Mouse (Mus musculus) kidney, postnatal 36 days (tissue): ENCODE results near the gene Tmem131l.

ENCODE experiments used
- DNase-seq, 2 experiments: peaks; one replicate each; pipeline ENCODE4 v3.0.0; 2021 to 2022; ENCODE audit warnings: mixed read lengths in 2 of 2

Gene Tmem131l

GRCm38 (mm10) chr3:84005989-84006388 is 34.0 kb downstream of the Tmem131l start:
- no peak for DNase-seq

GRCm38 (mm10) chr3:84004330-84005090 is 35.5 kb downstream of the Tmem131l start:
- DNase-seq: no peak

- DNase-seq: no peak
These were observed 37.4 kb downstream of the Tmem131l start for GRCm38 (mm10) chr3:84002433-84003090.

GRCm38 (mm10) chr3:83997563-83997962 is 42.4 kb downstream of the Tmem131l start:
- no peak for DNase-seq

GRCm38 (mm10) chr3:83997036-83997435 is 42.9 kb downstream of the Tmem131l start:
- DNase-seq: no peak

- no peak for DNase-seq
These were observed 43.9 kb downstream of the Tmem131l start for GRCm38 (mm10) chr3:83996086-83996485.

GRCm38 (mm10) chr3:83995254-83995830 is 44.6 kb downstream of the Tmem131l start:
- DNase-seq: no peak

- DNase-seq: peak; percentile 45 to 51
These were observed 45.6 kb downstream of the Tmem131l start for GRCm38 (mm10) chr3:83994217-83994839.

GRCm38 (mm10) chr3:83993089-83993516 is 46.9 kb downstream of the Tmem131l start:
- DNase-seq: peak; percentile 23 to 54

GRCm38 (mm10) chr3:83991691-83992524 is 48.1 kb downstream of the Tmem131l start:
- DNase-seq: peak in 1 of 2 experiments; percentile 17

GRCm38 (mm10) chr3:83988214-83988613 is 51.8 kb downstream of the Tmem131l start:
- DNase-seq: no peak

GRCm38 (mm10) chr3:83987533-83988112 is 52.4 kb downstream of the Tmem131l start:
- no peak for DNase-seq

GRCm38 (mm10) chr3:83986740-83987139 is 53.2 kb downstream of the Tmem131l start:
- DNase-seq: no peak

- no peak for DNase-seq
These were observed 54.5 kb downstream of the Tmem131l start for GRCm38 (mm10) chr3:83985426-83985825.

GRCm38 (mm10) chr3:83984379-83984778 is 55.6 kb downstream of the Tmem131l start:
- DNase-seq: no peak

- no peak for DNase-seq
These were observed 57.2 kb downstream of the Tmem131l start for GRCm38 (mm10) chr3:83982821-83983220.

- no peak for DNase-seq
These were observed 59.6 kb downstream of the Tmem131l start for GRCm38 (mm10) chr3:83980231-83980872.

- no peak for DNase-seq
These were observed 61.2 kb downstream of the Tmem131l start for GRCm38 (mm10) chr3:83978497-83979410.

GRCm38 (mm10) chr3:83977817-83978216 is 62.2 kb downstream of the Tmem131l start:
- no peak for DNase-seq

- no peak for DNase-seq
These were observed 63.8 kb downstream of the Tmem131l start for GRCm38 (mm10) chr3:83976161-83976560.
